Mouse (Mus musculus) hindbrain, embryonic 16.5 days (tissue): ENCODE measurements around the gene Slc11a1. TPM values are rescaled to one million over a fixed set of nuclear protein-coding genes. Genes with fewer than 3 reads are reported as not detected.
A peak's percentile ranks its signal among the peaks of the same experiment; 100 is the strongest.

Source experiments
- ATAC-seq: fragments of 200-750 bp; cut with Nextera tagmentation; 2 replicates; pipeline ENCODE4 v1.8.0; 2017; ENCODE audit warnings: moderate TSS enrichment, moderate library complexity
- H3K27ac ChIP-seq: fragments of 300-500 bp; sonication (generic); 2 replicates; pipeline ENCODE4 v1.5.1; 2014; ENCODE audit warnings: low read depth, mild to moderate bottlenecking, control low read depth, low read length, moderate library complexity
- H3K27me3 ChIP-seq: fragments of 300-500 bp; sonication (generic); replicated peaks from 2 replicates; pipeline ENCODE4 v1.6.1; 2014; ENCODE audit warnings: low read length; ENCODE audit not compliant: control insufficient read depth, insufficient read depth
- H3K36me3 ChIP-seq: fragments of 300-500 bp; sonication (generic); 2 replicates; pipeline ENCODE4 v1.6.1; 2014; ENCODE audit warnings: mild to moderate bottlenecking, low read length, moderate library complexity, mixed read lengths; ENCODE audit not compliant: control insufficient read depth, insufficient read depth
- H3K4me1 ChIP-seq: fragments of 300-500 bp; sonication (generic); 2 replicates; pipeline ENCODE4 v1.6.1; 2014; ENCODE audit warnings: low read depth, low read length; ENCODE audit not compliant: control insufficient read depth, insufficient read depth
- H3K4me2 ChIP-seq: fragments of 300-500 bp; sonication (generic); 2 replicates; pipeline ENCODE4 v1.6.1; 2014; ENCODE audit warnings: mild to moderate bottlenecking, low read length, control low read depth, moderate library complexity
- H3K4me3 ChIP-seq: fragments of 300-500 bp; sonication (generic); 2 replicates; pipeline ENCODE4 v1.5.1; 2014; ENCODE audit warnings: mild to moderate bottlenecking, low read length, control low read depth, moderate library complexity
- H3K9ac ChIP-seq: fragments of 300-500 bp; sonication (generic); 2 replicates; pipeline ENCODE4 v1.6.1; 2014; ENCODE audit warnings: low read depth, mild to moderate bottlenecking, control low read depth, low read length, moderate library complexity
- H3K9me3 ChIP-seq: fragments of 300-500 bp; sonication (generic); 2 replicates; pipeline ENCODE4 v1.6.1; 2014; ENCODE audit warnings: mild to moderate bottlenecking, low read length, moderate library complexity; ENCODE audit not compliant: control insufficient read depth
- WGBS: fragments of 180-500 bp; shearing (Covaris S2); extraction: QIAGEN DNeasy Blood & Tissue Kit; methylation state at CpG from one replicate; pipeline ENCODE4 v1.1.7; 2014; 5-methylcytosine and 5-hydroxymethylcytosine counted together
- polyA plus RNA-seq: library from polyadenylated mRNA; unstranded; fragments of >200 nt; fragmentation: Nextera tagmentation; extraction: Ambion mirVana; gene quantifications from 2 replicates; pipeline ENCODE4 v1.2.1, GENCODE M21; 2015

The Slc11a1 gene
- polyA plus RNA-seq, 1 experiment from 2014 or later: 2.6 TPM

DNA sequence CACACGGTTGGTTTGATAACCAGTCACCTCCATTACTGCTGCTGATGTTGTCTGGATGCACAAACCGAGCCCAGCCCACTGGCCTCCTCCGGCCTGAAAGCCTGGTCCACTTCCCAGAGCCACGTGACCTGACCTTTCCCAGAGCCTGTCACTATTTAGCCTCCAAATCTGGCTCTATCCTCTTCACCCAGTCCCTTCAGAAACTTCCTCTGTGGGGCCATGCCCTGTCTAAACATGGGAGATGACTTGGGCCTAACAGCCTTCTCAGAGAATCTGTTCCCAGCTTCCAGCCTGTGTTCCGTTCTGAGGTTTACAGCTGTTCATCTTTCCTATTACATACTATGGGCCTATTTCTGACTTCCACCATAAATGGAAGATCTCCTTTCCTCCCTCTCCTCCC is 11.6 kb upstream of the Slc11a1 start:
- Histone ChIP-seq H3K9ac (no peak overlapping the region), H3K27ac (no peak overlapping the region), H3K27me3 (no peaks in the 10 kb centered on the region), H3K4me1 (peaks cover 5% of the 10 kb centered on the region; the same call in 1 of the 2 replicates), H3K9me3 (no peaks in the 10 kb centered on the region), H3K4me3 (no peak overlapping the region), H3K4me2 (no peak overlapping the region), H3K36me3 (no peaks in the 10 kb centered on the region)
- ATAC-seq: no peak
- WGBS: 83% methylated on average over 5 of the region's 5 CpGs

DNA sequence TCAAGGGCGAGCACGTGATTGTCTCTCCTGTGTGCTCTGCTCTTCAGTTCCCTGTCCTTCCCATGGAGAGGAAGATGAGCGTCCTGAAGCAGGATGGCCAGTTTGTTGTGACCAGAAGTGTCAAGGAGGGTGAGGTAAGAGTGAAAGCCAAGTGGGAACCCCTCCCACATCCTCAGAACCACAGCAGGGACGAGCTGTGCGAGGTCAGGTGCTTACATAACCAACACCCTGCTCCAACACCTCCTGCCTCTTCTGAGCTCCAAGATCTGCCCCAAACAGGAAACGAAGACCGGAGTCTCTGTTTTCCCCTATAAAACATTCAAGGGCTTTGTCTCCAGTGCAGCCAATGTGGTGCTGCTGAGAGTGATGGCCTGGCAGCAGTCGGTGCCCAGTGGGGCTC is 10.7 kb upstream of the Slc11a1 start:
- Histone ChIP-seq H3K36me3 (no peaks in the 10 kb centered on the region), H3K27me3 (no peaks in the 10 kb centered on the region), H3K4me2 (no peak overlapping the region), H3K9me3 (no peaks in the 10 kb centered on the region), H3K4me3 (no peak overlapping the region), H3K4me1 (peaks cover 5% of the 10 kb centered on the region; the same call in 1 of the 2 replicates), H3K9ac (no peak overlapping the region), H3K27ac (no peak overlapping the region)
- ATAC-seq: no peak
- 83% methylated on average over 8 of the region's 8 CpGs for WGBS

DNA sequence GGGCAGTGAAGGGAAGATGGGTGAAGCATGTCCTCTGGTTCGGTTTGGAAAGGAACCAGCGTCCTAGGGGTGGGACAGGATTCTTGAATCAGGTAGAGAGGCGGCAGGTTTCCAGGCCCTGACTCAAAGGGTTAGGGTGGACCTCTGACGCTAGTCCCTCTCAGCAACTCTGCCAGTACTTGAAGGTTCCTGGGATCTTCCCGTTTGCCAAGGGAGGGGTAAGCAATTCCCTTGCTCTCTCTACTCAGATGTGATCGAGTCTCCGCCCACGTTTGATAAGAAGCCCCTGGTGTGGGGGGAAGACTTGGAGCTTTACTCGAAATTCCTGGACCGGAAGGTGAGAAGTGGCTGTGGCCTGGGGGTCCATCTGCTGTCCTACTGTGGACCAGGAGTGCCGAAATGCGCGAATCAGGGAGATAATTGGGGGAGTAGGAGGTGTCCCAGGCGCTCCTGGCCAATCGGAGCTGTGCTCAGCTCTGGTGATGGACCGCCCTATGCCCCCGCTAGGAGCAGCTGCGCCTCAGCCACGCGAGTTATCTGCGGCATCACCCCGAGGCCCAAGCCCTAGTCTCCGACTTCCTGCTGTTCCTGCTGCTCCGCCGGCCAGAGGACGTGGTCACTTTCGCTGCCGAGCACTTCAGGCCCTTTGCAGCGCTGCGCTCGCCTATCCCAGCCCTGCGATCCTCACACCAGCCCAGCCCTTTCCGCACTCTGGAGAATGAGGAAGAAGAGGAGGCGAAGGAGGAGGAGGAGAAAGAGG is 6.9 kb upstream of the Slc11a1 start:
- H3K4me1 ChIP-seq: peaks cover 5% of the 10 kb centered on the region; the same call in 1 of the 2 replicates
- no peaks in the 10 kb centered on the region for H3K36me3 ChIP-seq
- peak overlapping the region; percentile 79 for H3K4me2 ChIP-seq
- H3K9me3 ChIP-seq: no peaks in the 10 kb centered on the region
- H3K27me3 ChIP-seq: no peaks in the 10 kb centered on the region
- H3K4me3 ChIP-seq: peak overlapping the region; percentile 37
- H3K9ac ChIP-seq: peak overlapping the region; percentile 59
- H3K27ac ChIP-seq: no peak overlapping the region
- WGBS: 19% methylated on average over 34 of the region's 34 CpGs
- peak; percentile 90 for ATAC-seq

DNA sequence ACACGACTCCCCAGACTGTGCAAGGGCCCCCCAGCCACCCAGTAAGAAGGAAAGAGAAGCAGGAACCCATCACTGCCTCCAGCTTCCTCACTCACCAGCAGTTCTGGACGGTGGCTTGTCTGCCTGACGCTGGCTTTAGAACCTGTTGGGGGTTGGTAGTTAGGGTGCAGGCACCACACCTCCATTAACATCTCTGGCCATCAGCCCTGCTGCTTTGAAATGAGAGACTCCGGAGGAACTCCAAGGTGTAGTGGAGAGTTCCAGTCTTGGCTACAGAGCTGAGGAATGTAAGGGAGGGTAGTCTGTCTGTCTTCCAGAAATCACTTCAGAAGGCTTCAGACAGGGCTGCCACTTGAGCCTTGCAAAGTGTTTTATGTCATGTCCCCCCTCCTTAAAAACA is 5.0 kb upstream of the Slc11a1 start:
- no peak overlapping the region for H3K27ac ChIP-seq
- no peaks in the 10 kb centered on the region for H3K9me3 ChIP-seq
- WGBS: 63% methylated on average over 4 of the region's 4 CpGs
- H3K4me3 ChIP-seq: no peak overlapping the region
- no peak for ATAC-seq
- H3K27me3 ChIP-seq: no peaks in the 10 kb centered on the region
- peaks cover 5% of the 10 kb centered on the region; the same call in 1 of the 2 replicates for H3K4me1 ChIP-seq
- no peaks in the 10 kb centered on the region for H3K36me3 ChIP-seq
- no peak overlapping the region for H3K4me2 ChIP-seq
- H3K9ac ChIP-seq: no peak overlapping the region; the same call in 1 of the 2 replicates

DNA sequence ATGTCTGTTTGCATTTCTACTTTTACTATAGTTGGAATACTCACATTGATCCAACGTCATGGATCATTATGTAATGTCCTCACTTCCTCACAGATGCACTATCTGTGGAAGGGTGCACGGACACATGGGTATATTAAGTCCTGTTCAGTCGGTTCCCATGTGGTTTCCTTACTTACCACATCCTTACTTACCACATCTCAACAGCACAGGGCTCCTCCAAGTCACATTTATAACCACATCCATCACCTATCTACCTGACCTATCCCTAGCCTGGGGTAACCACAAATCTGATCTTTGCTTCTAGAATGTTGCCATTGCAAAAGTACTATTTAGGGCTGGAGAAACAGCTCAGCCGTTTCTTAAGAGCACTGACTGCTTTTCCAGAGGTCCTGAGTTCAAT is 1.6 kb upstream of the Slc11a1 start:
- 81% methylated on average over 4 of the region's 4 CpGs for WGBS
- Histone ChIP-seq H3K9ac (no peak overlapping the region), H3K4me2 (no peak overlapping the region), H3K36me3 (no peaks in the 10 kb centered on the region), H3K9me3 (no peaks in the 10 kb centered on the region), H3K4me1 (peaks cover under 1% of the 10 kb centered on the region; the same call in 1 of the 2 replicates), H3K4me3 (no peak overlapping the region), H3K27me3 (no peaks in the 10 kb centered on the region), H3K27ac (no peak overlapping the region)
- no peak for ATAC-seq

DNA sequence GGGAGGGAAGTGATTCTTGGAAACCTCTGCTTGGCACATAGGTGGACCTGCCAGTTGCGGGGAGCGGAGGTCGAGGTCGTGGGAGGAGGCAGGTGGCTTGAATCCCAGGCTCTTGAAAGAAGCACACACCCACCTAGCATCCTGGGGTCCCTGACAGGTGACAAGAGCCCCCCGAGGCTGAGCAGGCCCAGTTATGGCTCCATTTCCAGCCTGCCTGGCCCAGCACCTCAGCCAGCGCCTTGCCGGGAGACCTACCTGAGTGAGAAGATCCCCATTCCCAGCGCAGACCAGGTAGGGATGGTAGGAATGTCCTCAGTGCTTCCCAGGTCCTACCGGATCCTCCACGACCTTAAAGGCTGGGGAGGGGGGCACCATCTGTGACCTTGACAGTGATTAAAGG is 566 bp downstream of the Slc11a1 start:
- 79% methylated on average over 10 of the region's 10 CpGs for WGBS
- Histone ChIP-seq H3K27me3 (no peaks in the 10 kb centered on the region), H3K9ac (no peak overlapping the region), H3K9me3 (no peaks in the 10 kb centered on the region), H3K4me2 (no peak overlapping the region), H3K27ac (no peak overlapping the region), H3K4me1 (no peaks in the 10 kb centered on the region), H3K4me3 (no peak overlapping the region), H3K36me3 (no peaks in the 10 kb centered on the region)
- ATAC-seq: no peak

DNA sequence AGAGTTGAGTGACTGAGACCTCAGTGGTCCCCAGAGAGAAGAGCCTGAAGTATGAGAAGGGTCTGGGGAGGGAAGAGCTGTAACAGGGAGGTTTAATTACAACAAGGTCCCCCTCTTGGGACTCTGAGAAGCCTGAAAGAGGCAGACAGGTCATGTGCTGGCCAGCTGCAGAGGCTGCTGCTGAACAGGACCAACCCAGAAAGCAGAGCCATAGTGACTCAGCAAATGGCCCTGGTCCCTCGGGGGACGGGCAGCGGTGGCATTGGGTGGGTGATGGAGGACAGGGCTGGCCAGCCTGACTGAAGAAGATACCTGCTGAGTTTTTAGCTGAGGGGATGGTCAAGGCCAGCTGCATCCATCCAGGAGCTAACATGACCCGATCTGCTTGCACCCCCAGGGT is 1.4 kb downstream of the Slc11a1 start:
- H3K9me3 ChIP-seq: no peaks in the 10 kb centered on the region
- WGBS: 85% methylated on average over 4 of the region's 4 CpGs

DNA sequence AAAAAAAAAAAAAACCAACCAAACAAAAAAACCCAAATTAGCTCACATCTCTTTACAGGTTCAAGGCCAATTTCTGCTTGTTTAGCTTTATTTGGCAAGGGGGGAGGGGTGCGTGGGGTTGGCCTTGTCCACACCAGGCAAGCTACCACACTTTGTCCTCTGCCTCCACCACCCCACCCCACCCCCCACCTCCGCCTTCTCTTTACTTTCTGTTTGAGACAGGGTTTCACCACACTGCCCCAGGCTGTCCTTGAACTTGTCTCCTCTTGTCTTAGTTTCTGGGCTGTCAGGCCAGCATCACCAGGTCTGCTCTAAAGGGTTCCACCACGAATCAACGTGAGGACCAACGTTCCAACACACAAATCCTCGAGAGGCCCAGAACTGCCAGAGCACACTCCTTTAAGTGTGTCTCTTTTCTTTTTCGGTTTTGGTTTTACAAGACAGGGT is 4.1 kb downstream of the Slc11a1 start:
- no peak overlapping the region for H3K4me3 ChIP-seq
- no peaks in the 10 kb centered on the region for H3K4me1 ChIP-seq
- H3K36me3 ChIP-seq: no peaks in the 10 kb centered on the region
- H3K9ac ChIP-seq: no peak overlapping the region
- H3K9me3 ChIP-seq: no peaks in the 10 kb centered on the region
- H3K27me3 ChIP-seq: no peaks in the 10 kb centered on the region
- H3K4me2 ChIP-seq: no peak overlapping the region
- no peak overlapping the region for H3K27ac ChIP-seq
- WGBS: 87% methylated on average over 7 of the region's 7 CpGs
- ATAC-seq: no peak

More for the DNA sequence above, 1.4 kb downstream of the Slc11a1 start:
- Histone ChIP-seq H3K4me3 (no peak overlapping the region), H3K27ac (no peak overlapping the region), H3K4me2 (no peak overlapping the region), H3K27me3 (no peaks in the 10 kb centered on the region), H3K36me3 (no peaks in the 10 kb centered on the region), H3K9ac (no peak overlapping the region), H3K4me1 (no peaks in the 10 kb centered on the region)
- ATAC-seq: no peak; the same call in 1 of the 2 replicates

DNA sequence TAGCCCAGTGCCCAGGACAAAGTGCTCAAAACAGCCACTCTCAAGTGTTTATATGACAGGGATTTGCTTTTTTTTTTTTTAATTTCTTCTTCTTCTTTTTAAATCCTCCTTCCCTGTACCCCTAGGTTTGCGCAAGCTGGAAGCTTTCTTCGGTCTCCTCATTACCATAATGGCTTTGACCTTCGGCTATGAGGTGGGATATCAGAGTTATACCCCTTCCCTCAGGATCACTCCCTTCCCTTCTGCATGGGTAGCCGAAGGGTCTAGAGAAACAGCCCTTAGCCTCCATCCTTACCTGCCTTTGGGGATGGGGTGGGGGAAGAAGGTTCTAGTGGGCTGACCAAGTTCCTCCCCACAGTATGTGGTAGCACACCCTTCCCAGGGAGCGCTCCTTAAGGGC is 5.5 kb downstream of the Slc11a1 start:
- Histone ChIP-seq H3K36me3 (no peaks in the 10 kb centered on the region), H3K9ac (no peak overlapping the region), H3K4me1 (no peaks in the 10 kb centered on the region), H3K27ac (no peak overlapping the region), H3K9me3 (no peaks in the 10 kb centered on the region), H3K4me3 (no peak overlapping the region), H3K27me3 (no peaks in the 10 kb centered on the region), H3K4me2 (no peak overlapping the region)
- ATAC-seq: no peak
- 89% methylated on average over 5 of the region's 5 CpGs for WGBS
